Mouse (Mus musculus) CH12.LX (cell line): Measurements from ENCODE around the gene Glb1l3. TPM values are rescaled to one million over a fixed set of nuclear protein-coding genes. Genes with fewer than 3 reads are reported as not detected.

Source experiments
- DNase-seq: peaks from one replicate; pipeline ENCODE4 v3.0.0-alpha.2; 2013; ENCODE audit errors: extremely low read depth
- H3K27ac ChIP-seq: 2 replicates; pipeline ENCODE4 v1.5.1; 2012; ENCODE audit warnings: low read depth, mild to moderate bottlenecking, control low read depth, moderate library complexity; ENCODE audit not compliant: insufficient read depth
- H3K27me3 ChIP-seq: replicated peaks from 2 replicates; pipeline ENCODE3; 2012; ENCODE audit warnings: inconsistent platforms
- H3K36me3 ChIP-seq, 2 experiments: replicated peaks in 1 of 2; 2 replicates each; pipeline versions ENCODE3 to v1.6.1; 2012; ENCODE audit warnings: inconsistent platforms in 1 of 2, low read length in 1 of 2, mild to moderate bottlenecking in 1 of 2, mixed read lengths in 1 of 2, moderate library complexity in 1 of 2; ENCODE audit not compliant: control insufficient read depth in 1 of 2, insufficient read depth in 1 of 2
- H3K4me1 ChIP-seq, 2 experiments: 2 replicates each; pipeline ENCODE4 v1.6.1; 2012; ENCODE audit warnings: inconsistent platforms in 1 of 2, moderate library complexity in 1 of 2; ENCODE audit not compliant: insufficient read depth in 2 of 2, control insufficient read depth in 1 of 2
- H3K4me2 ChIP-seq: 2 replicates; pipeline ENCODE4 v1.6.1; 2012; ENCODE audit warnings: low read depth, mild to moderate bottlenecking, control low read depth; ENCODE audit not compliant: poor library complexity, insufficient read depth, severe bottlenecking
- H3K4me3 ChIP-seq, 3 experiments: fragments of 150-350 bp in 1 of 3; sonication (generic) in 1 of 3; replicated peaks in 1 of 3; 2 replicates each; pipeline versions ENCODE3 to v1.5.1; 2011 to 2012; ENCODE audit warnings: low read depth in 2 of 3, low read length in 2 of 3, mild to moderate bottlenecking in 2 of 3, moderate library complexity in 2 of 3, control low read depth in 1 of 3, improper control_type of control experiment in 1 of 3, inconsistent platforms in 1 of 3, mixed read lengths in 1 of 3; ENCODE audit not compliant: poor library complexity in 1 of 3
- H3K79me2 ChIP-seq: replicated peaks from 2 replicates; pipeline ENCODE4 v1.6.1; 2012; ENCODE audit warnings: mild to moderate bottlenecking, moderate library complexity; ENCODE audit not compliant: control insufficient read depth, poor library complexity, insufficient read depth, severe bottlenecking; ENCODE audit errors: extremely low read depth
- H3K9ac ChIP-seq: 2 replicates; pipeline ENCODE4 v1.6.1; 2012; ENCODE audit warnings: low read depth, mild to moderate bottlenecking, control low read depth, moderate library complexity; ENCODE audit not compliant: insufficient read depth
- H3K9me3 ChIP-seq: replicated peaks from 2 replicates; pipeline ENCODE3; 2012; ENCODE audit warnings: low read length, inconsistent platforms, mixed read lengths
- CHD2 ChIP-seq: IDR thresholded peaks from 2 replicates; pipeline ENCODE4 v1.6.1; 2011; ENCODE audit warnings: low read length, improper control_type of control experiment
- CTCF ChIP-seq, 2 experiments: IDR thresholded peaks in 1 of 2; conservative IDR thresholded peaks in 1 of 2; 2 replicates each; pipeline ENCODE4 v1.5.1; 2011 to 2012; ENCODE audit warnings: low read depth in 2 of 2, low read length in 2 of 2, improper control_type of control experiment in 1 of 2, inconsistent platforms in 1 of 2, mild to moderate bottlenecking in 1 of 2, moderate library complexity in 1 of 2
- E2F4 ChIP-seq: IDR thresholded peaks from 2 replicates; pipeline ENCODE4 v1.6.1; 2011; ENCODE audit warnings: low read depth, low read length, improper control_type of control experiment; ENCODE audit not compliant: insufficient replicate concordance
- ELF1 ChIP-seq: IDR thresholded peaks from 2 replicates; pipeline ENCODE4 v1.6.1; 2014; ENCODE audit warnings: low read depth, mild to moderate bottlenecking, inconsistent platforms, low read length, improper control_type of control experiment
- EP300 ChIP-seq: IDR thresholded peaks from 2 replicates; pipeline ENCODE4 v1.6.1; 2011; ENCODE audit warnings: low read length, improper control_type of control experiment
- GABPA ChIP-seq: IDR thresholded peaks from 2 replicates; pipeline ENCODE4 v1.6.1; 2012; ENCODE audit warnings: low read depth, low read length, improper control_type of control experiment, inconsistent platforms; ENCODE audit not compliant: insufficient replicate concordance
- HCFC1 ChIP-seq: IDR thresholded peaks from 2 replicates; pipeline ENCODE4 v1.6.1; 2012; ENCODE audit warnings: low read depth, mild to moderate bottlenecking, inconsistent platforms, low read length, improper control_type of control experiment
- JUN ChIP-seq: IDR thresholded peaks from 2 replicates; pipeline ENCODE4 v1.6.1; 2011; ENCODE audit warnings: low read depth, mild to moderate bottlenecking, low read length, improper control_type of control experiment, moderate library complexity; ENCODE audit not compliant: insufficient read depth
- JUND ChIP-seq: conservative IDR thresholded peaks from 2 replicates; pipeline ENCODE4 v1.6.1; 2011; ENCODE audit warnings: low read depth, low read length, improper control_type of control experiment
- KAT2A ChIP-seq: IDR thresholded peaks from 2 replicates; pipeline ENCODE4 v1.6.1; 2012; ENCODE audit warnings: low read length, improper control_type of control experiment, inconsistent platforms; ENCODE audit not compliant: insufficient replicate concordance
- MAFK ChIP-seq: IDR thresholded peaks from 2 replicates; pipeline ENCODE4 v1.6.1; 2011; ENCODE audit warnings: low read length, improper control_type of control experiment; ENCODE audit not compliant: insufficient replicate concordance
- MAX ChIP-seq: IDR thresholded peaks from 2 replicates; pipeline ENCODE4 v1.6.1; 2011; ENCODE audit warnings: low read length, improper control_type of control experiment
- MAZ ChIP-seq: IDR thresholded peaks from 2 replicates; pipeline ENCODE4 v1.6.1; 2012; ENCODE audit warnings: low read depth, mild to moderate bottlenecking, inconsistent platforms, low read length, improper control_type of control experiment, moderate library complexity
- MEF2A ChIP-seq: IDR thresholded peaks from 2 replicates; pipeline ENCODE4 v1.6.1; 2014; ENCODE audit warnings: low read depth, mild to moderate bottlenecking, inconsistent platforms, low read length, improper control_type of control experiment, borderline replicate concordance
- MYC ChIP-seq: IDR thresholded peaks from 2 replicates; pipeline ENCODE4 v1.6.1; 2011; ENCODE audit warnings: low read depth, mild to moderate bottlenecking, improper control_type of control experiment, low read length
- NELFE ChIP-seq: IDR thresholded peaks from 2 replicates; pipeline ENCODE4 v1.6.1; 2011; ENCODE audit warnings: low read depth, low read length, improper control_type of control experiment
- NRF1 ChIP-seq: IDR thresholded peaks from 2 replicates; pipeline ENCODE4 v1.6.1; 2014; ENCODE audit warnings: low read depth, mild to moderate bottlenecking, inconsistent platforms, low read length, improper control_type of control experiment, moderate library complexity
- PAX5 ChIP-seq: IDR thresholded peaks from 2 replicates; pipeline ENCODE4 v1.6.1; 2012; ENCODE audit warnings: low read length, inconsistent platforms, mixed read lengths
- POLR2A ChIP-seq: IDR thresholded peaks from 2 replicates; pipeline ENCODE4 v1.6.1; 2011; ENCODE audit warnings: low read depth, mild to moderate bottlenecking, improper control_type of control experiment, low read length
- POLR2AphosphoS2 ChIP-seq: IDR thresholded peaks from 2 replicates; pipeline ENCODE4 v1.6.1; 2011; ENCODE audit warnings: low read depth, low read length, improper control_type of control experiment
- TBP ChIP-seq: conservative IDR thresholded peaks from 2 replicates; pipeline ENCODE4 v1.6.1; 2011; ENCODE audit warnings: low read depth, low read length, improper control_type of control experiment
- TCF12 ChIP-seq: IDR thresholded peaks from 2 replicates; pipeline ENCODE4 v1.6.1; 2014; ENCODE audit warnings: low read depth, mild to moderate bottlenecking, inconsistent platforms, low read length, improper control_type of control experiment
- USF1 ChIP-seq: IDR thresholded peaks from 2 replicates; pipeline ENCODE4 v1.6.1; 2014; ENCODE audit warnings: low read depth, mild to moderate bottlenecking, inconsistent platforms, low read length, improper control_type of control experiment
- dilution Hi-C: fragments of 300-500 bp; cut with MboI; formaldehyde crosslinking; loops from 2 replicates; pipeline ENCODE4 v1.14.3; 2020; ENCODE audit warnings: low sequenced_read_pairs; ENCODE audit not compliant: extremely low pct_unique_long_range_greater_than_20kb, extremely low pct_ligation_motif_present
- in situ Hi-C: fragments of 300-500 bp; cut with MboI; formaldehyde crosslinking; loops from 3 replicates; pipeline ENCODE4 v1.14.3; 2019; ENCODE audit warnings: low sequenced_read_pairs, low pct_ligation_motif_present, low pct_unique_long_range_greater_than_20kb, mixed read lengths
- polyA plus RNA-seq: library from polyadenylated mRNA; unstranded; fragments of >175 nt; gene quantifications from 2 replicates; pipeline ENCODE4 v1.2.1, GENCODE M21; 2012; ENCODE audit warnings: low read depth; ENCODE audit not compliant: insufficient read length
- total RNA-seq, 2 experiments: library from RNA; depleted of rRNA; stranded (reverse); fragments of 300-350 nt in 1 of 2; fragments of >200 nt in 1 of 2; gene quantifications; 2 replicates each; pipeline ENCODE4 v1.2.3; 2012 to 2014

Gene Glb1l3
- total and polyA plus RNA-seq, 3 experiments: not detected

- H3K4me2 ChIP-seq: no peak overlapping the region
- H3K79me2 ChIP-seq: no peaks in the 10 kb centered on the region
- H3K27me3 ChIP-seq: no peaks in the 10 kb centered on the region
- dilution Hi-C loops (no loop called here), in situ Hi-C loops (no loop called here)
- H3K4me3 ChIP-seq: no peak overlapping the region
- no peaks in the 10 kb centered on the region; a peak in 1 of 4 replicates for H3K4me1 ChIP-seq
- H3K9me3 ChIP-seq: no peaks in the 10 kb centered on the region
- no peak overlapping the region for H3K27ac ChIP-seq
- DNase-seq: no peak
- no peak overlapping the region for H3K9ac ChIP-seq
- no peaks in the 10 kb centered on the region for H3K36me3 ChIP-seq
- TF ChIP-seq MAZ (no peak), PAX5 (no peak), MEF2A (no peak), JUND (no peak), MAX (no peak), HCFC1 (no peak), POLR2AphosphoS2 (no peak), POLR2A (no peak), MYC (no peak), EP300 (no peak), JUN (no peak), CHD2 (no peak), TCF12 (no peak), TBP (no peak)
Measured at GRCm38 (mm10) chr9:26804321-26804720, 56.4 kb downstream of the Glb1l3 start.

DNA sequence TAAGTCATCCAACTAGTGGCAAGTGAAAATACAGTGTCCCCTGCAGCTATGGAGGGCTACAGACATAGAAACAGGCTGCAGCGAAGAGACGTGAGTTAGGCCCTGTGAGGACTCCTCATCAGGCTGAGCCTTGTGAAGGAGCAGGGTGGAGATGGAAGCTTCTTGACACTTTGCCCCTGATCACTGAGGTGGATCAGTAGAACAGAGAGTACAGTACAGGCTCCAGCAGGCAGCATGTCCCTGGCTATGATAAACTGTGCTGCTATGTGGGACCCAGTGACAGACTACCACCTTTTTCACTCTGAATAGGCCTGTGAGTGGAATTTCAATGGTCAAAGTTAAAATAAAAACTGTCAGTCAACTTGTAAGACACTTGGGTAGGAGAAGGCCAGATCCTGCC, 60.3 kb downstream of the Glb1l3 start:
- Histone ChIP-seq H3K4me1 (no peaks in the 10 kb centered on the region), H3K9me3 (no peaks in the 10 kb centered on the region), H3K9ac (no peak overlapping the region), H3K4me2 (no peak overlapping the region), H3K79me2 (no peaks in the 10 kb centered on the region), H3K4me3 (no peak overlapping the region), H3K27ac (no peak overlapping the region), H3K36me3 (no peaks in the 10 kb centered on the region), H3K27me3 (no peaks in the 10 kb centered on the region)
- DNase-seq: no peak
- TF ChIP-seq USF1: no peak
- TF ChIP-seq ELF1: no peak
- TF ChIP-seq CHD2: no peak
- no peak for TF ChIP-seq KAT2A
- no peak for TF ChIP-seq NELFE
- no peak for TF ChIP-seq E2F4
- no peak for TF ChIP-seq MAFK
- TF ChIP-seq JUND: no peak
- TF ChIP-seq CTCF (conservative IDR thresholded peaks at IDR 0.05 in 1 of 2, IDR thresholded peaks at IDR 0.05 in 1 of 2; ENCODE audit: low read depth in 2 of 2, low read length in 2 of 2): no peak
- no peak for TF ChIP-seq NRF1
- TF ChIP-seq POLR2AphosphoS2: no peak
- no peak for TF ChIP-seq GABPA
- no peak for TF ChIP-seq EP300
- in situ Hi-C loops (no loop called here), dilution Hi-C loops (no loop called here)
